Mouse (Mus musculus) CH12.LX (cell line): ENCODE results near the gene Gm960.

Source experiments
- CTCF ChIP-seq, 2 experiments: IDR thresholded peaks in 1 of 2; conservative IDR thresholded peaks in 1 of 2; 2 replicates each; pipeline ENCODE4 v1.5.1; 2011 to 2012; ENCODE audit warnings: low read depth in 2 of 2, low read length in 2 of 2, improper control_type of control experiment in 1 of 2, inconsistent platforms in 1 of 2, mild to moderate bottlenecking in 1 of 2, moderate library complexity in 1 of 2
- EP300 ChIP-seq: IDR thresholded peaks from 2 replicates; pipeline ENCODE4 v1.6.1; 2011; ENCODE audit warnings: low read length, improper control_type of control experiment
- HCFC1 ChIP-seq: IDR thresholded peaks from 2 replicates; pipeline ENCODE4 v1.6.1; 2012; ENCODE audit warnings: low read depth, mild to moderate bottlenecking, inconsistent platforms, low read length, improper control_type of control experiment
- MYC ChIP-seq: IDR thresholded peaks from 2 replicates; pipeline ENCODE4 v1.6.1; 2011; ENCODE audit warnings: low read depth, mild to moderate bottlenecking, improper control_type of control experiment, low read length
- PAX5 ChIP-seq: IDR thresholded peaks from 2 replicates; pipeline ENCODE4 v1.6.1; 2012; ENCODE audit warnings: low read length, inconsistent platforms, mixed read lengths
- POLR2A ChIP-seq: IDR thresholded peaks from 2 replicates; pipeline ENCODE4 v1.6.1; 2011; ENCODE audit warnings: low read depth, mild to moderate bottlenecking, improper control_type of control experiment, low read length
- POLR2AphosphoS2 ChIP-seq: IDR thresholded peaks from 2 replicates; pipeline ENCODE4 v1.6.1; 2011; ENCODE audit warnings: low read depth, low read length, improper control_type of control experiment
- RAD21 ChIP-seq: IDR thresholded peaks from 2 replicates; pipeline ENCODE4 v1.6.1; 2011; ENCODE audit warnings: low read depth, mild to moderate bottlenecking, low read length, improper control_type of control experiment, moderate library complexity
- USF1 ChIP-seq: IDR thresholded peaks from 2 replicates; pipeline ENCODE4 v1.6.1; 2014; ENCODE audit warnings: low read depth, mild to moderate bottlenecking, inconsistent platforms, low read length, improper control_type of control experiment

DNA sequence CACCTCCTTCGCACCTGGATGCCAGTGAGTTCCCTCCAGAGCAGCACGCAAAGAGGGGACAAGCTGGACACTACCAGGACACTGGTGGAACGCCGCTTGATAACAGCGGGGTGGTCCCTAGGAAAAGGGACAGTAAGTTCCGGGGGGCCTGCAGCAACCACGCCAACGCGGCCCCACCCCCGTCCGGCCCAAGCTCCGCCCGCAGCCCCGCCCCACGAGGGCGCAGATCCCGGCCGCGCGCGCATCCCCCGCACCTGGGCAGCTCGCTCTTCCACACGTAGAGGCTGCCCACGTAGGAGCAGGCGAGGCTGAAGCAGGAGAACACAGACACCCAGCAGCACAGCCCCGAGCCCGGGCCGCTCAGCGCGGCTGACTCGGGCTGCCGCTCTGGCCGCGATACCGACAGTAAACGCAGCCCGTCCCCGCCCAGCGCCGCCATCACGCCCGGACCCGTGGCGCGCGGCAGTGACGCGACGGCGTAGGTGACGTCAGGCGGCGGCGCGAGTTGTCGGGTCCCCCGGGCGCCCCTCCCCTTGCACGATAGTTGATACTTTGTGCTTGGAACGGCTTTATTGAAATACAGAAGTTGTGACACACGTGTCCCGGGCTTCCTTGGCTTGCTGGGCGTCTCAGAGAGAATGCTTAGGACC, 73.2 kb downstream of the Gm960 start, which contains the start of gene Rce1:
- TF ChIP-seq POLR2AphosphoS2 (no peak), EP300 (no peak), RAD21 (no peak), CTCF (conservative IDR thresholded peaks at IDR 0.05 in 1 of 2, IDR thresholded peaks at IDR 0.05 in 1 of 2; ENCODE audit: low read depth in 2 of 2, low read length in 2 of 2) (no peak), POLR2A (peak; percentile 86; the same call in 1 of the 2 replicates), PAX5 (no peak), USF1 (no peak), HCFC1 (peak; percentile 86), MYC (peak; percentile 54; the same call in 1 of the 2 replicates)
